Mouse (Mus musculus) C2C12 (cell line): ENCODE results near the gene Zbtb16. TPM values are rescaled to one million over a fixed set of nuclear protein-coding genes. Genes with fewer than 3 reads are reported as not detected.

Experiments used
- H3K27me3 ChIP-seq: one replicate; pipeline ENCODE4 v1.6.1; 2011; ENCODE audit not compliant: control insufficient read depth, insufficient read depth, insufficient read length
- H3K36me3 ChIP-seq: one replicate; pipeline ENCODE4 v1.6.1; 2011; ENCODE audit not compliant: control insufficient read depth, insufficient read depth
- H3K4me3 ChIP-seq: one replicate; pipeline ENCODE4 v1.5.1; 2011; ENCODE audit warnings: mild to moderate bottlenecking, control low read depth; ENCODE audit not compliant: poor library complexity, insufficient read depth, severe bottlenecking
- H3K79me2 ChIP-seq: one replicate; pipeline ENCODE4 v1.6.1; 2011; ENCODE audit not compliant: control insufficient read depth, insufficient read depth
- H3K79me3 ChIP-seq: one replicate; pipeline ENCODE4 v1.6.1; 2011; ENCODE audit warnings: low read depth, control low read depth
- H3ac ChIP-seq: one replicate; pipeline ENCODE3; 2011; ENCODE audit warnings: low read depth; ENCODE audit not compliant: control insufficient read depth, insufficient read length
- CEBPB ChIP-seq: IDR thresholded peaks from one replicate; pipeline ENCODE4 v1.6.1; 2011; ENCODE audit warnings: low read depth, mild to moderate bottlenecking, control low read depth, moderate library complexity
- CTCF ChIP-seq: IDR thresholded peaks from one replicate; pipeline ENCODE4 v1.5.1; 2011; ENCODE audit not compliant: control insufficient read depth, insufficient read depth, insufficient read length
- FOSL1 ChIP-seq: IDR thresholded peaks from one replicate; pipeline ENCODE4 v1.8.0; 2011; ENCODE audit warnings: mild to moderate bottlenecking, low read length; ENCODE audit not compliant: poor library complexity, insufficient read depth, severe bottlenecking
- MAX ChIP-seq: IDR thresholded peaks from one replicate; pipeline ENCODE4 v1.6.1; 2011; ENCODE audit warnings: mild to moderate bottlenecking, control low read depth
- MYOD1 ChIP-seq: IDR thresholded peaks from one replicate; pipeline ENCODE4 v1.6.1; 2011; ENCODE audit warnings: low read depth; ENCODE audit not compliant: control insufficient read depth, insufficient read length
- MYOG ChIP-seq: IDR thresholded peaks from one replicate; pipeline ENCODE4 v1.6.1; 2011; ENCODE audit not compliant: control insufficient read depth, insufficient read length; ENCODE audit errors: extremely low read depth
- USF1 ChIP-seq: IDR thresholded peaks from one replicate; pipeline ENCODE4 v1.6.1; 2011; ENCODE audit warnings: low read depth, mild to moderate bottlenecking, control low read depth, moderate library complexity
- polyA plus RNA-seq: library from polyadenylated mRNA; unstranded; fragments of >200 nt; fragmentation: generic; extraction: Trizol; gene quantifications from one replicate; pipeline ENCODE4 v1.2.1, GENCODE M21; 2012; ENCODE audit warnings: missing spikeins

Gene Zbtb16
- polyA plus RNA-seq, 1 experiment: not detected

DNA sequence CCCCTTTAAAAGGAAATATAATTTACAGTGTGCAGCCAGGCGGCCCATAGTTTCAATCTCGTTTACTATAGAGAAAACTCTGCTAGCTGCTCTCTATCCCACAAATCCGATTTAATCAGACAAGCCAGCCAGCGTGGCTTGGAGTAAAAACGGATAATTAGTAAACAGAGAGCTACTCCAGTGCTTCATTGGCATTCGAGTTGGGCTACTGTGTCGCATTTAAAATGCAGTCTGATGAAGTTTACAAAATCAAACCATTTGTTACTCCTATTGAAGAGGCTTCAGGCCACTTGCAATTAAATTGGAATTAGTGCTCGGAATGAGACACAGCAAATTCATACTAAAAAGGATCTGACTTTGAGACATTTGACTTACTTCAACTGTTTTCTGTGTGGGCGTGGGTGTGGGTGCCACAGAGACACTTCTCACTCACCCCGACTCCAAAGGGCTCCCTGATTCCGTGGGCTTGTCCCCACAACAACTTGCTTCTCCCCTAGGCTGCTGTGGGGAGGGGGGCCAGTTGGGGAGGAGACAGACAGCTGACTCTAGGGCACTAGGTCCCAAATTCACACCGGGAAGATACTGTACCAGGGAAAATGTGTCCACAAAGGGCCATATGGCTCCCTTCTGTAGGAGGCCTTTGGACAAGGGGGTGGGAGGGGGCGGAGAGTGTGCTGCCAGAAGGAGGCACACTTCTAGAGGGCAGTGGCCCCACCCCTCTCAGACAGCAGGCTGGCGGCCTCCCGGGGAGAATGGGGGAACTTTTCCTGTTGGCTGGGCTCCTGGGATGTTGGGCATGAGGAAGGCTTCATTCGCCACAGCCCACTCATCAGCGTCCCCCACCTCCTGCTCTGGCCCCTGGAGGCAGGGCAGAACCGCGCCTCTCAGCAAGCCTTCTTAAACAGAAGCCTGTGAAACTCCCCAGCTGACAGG is 157.3 kb downstream of the Zbtb16 start:
- H3ac ChIP-seq: no peak overlapping the region
- TF ChIP-seq CTCF: no peak
- TF ChIP-seq MYOD1: no peak
- no peak for TF ChIP-seq MYOG
- TF ChIP-seq MAX: no peak
- H3K79me2 ChIP-seq: no peaks in the 10 kb centered on the region
- H3K4me3 ChIP-seq: no peak overlapping the region
- peaks cover 26% of the 10 kb centered on the region for H3K27me3 ChIP-seq
- no peaks in the 10 kb centered on the region for H3K79me3 ChIP-seq
- H3K36me3 ChIP-seq: no peaks in the 10 kb centered on the region

GRCm38 (mm10) chr9:48675151-48675790 is 160.8 kb downstream of the Zbtb16 start:
- Histone ChIP-seq H3K36me3 (no peaks in the 10 kb centered on the region), H3K4me3 (no peak overlapping the region), H3K79me3 (no peaks in the 10 kb centered on the region), H3ac (no peak overlapping the region), H3K27me3 (peaks cover 20% of the 10 kb centered on the region), H3K79me2 (no peaks in the 10 kb centered on the region)
- TF ChIP-seq USF1 (no peak), MYOD1 (no peak), MYOG (no peak), FOSL1 (no peak), MAX (no peak), CEBPB (no peak)

- H3ac ChIP-seq: no peak overlapping the region
- H3K79me2 ChIP-seq: no peaks in the 10 kb centered on the region
- H3K4me3 ChIP-seq: no peak overlapping the region
- no peaks in the 10 kb centered on the region for H3K79me3 ChIP-seq
- no peak for TF ChIP-seq MYOD1
- TF ChIP-seq USF1: no peak
- no peak for TF ChIP-seq MYOG
- TF ChIP-seq MAX: no peak
- no peaks in the 10 kb centered on the region for H3K36me3 ChIP-seq
- peaks cover 20% of the 10 kb centered on the region for H3K27me3 ChIP-seq
Observed at GRCm38 (mm10) chr9:48674359-48675015, 161.5 kb downstream of the Zbtb16 start.

- Histone ChIP-seq H3K36me3 (no peaks in the 10 kb centered on the region), H3K79me3 (no peaks in the 10 kb centered on the region), H3K27me3 (peaks cover 18% of the 10 kb centered on the region), H3ac (no peak overlapping the region), H3K4me3 (no peak overlapping the region), H3K79me2 (no peaks in the 10 kb centered on the region)
- TF ChIP-seq FOSL1: no peak
- no peak for TF ChIP-seq USF1
- TF ChIP-seq CTCF: no peak
- no peak for TF ChIP-seq MAX
- TF ChIP-seq MYOG: no peak
- TF ChIP-seq CEBPB: no peak
- TF ChIP-seq MYOD1: no peak
Observed at GRCm38 (mm10) chr9:48673804-48674203, 162.2 kb downstream of the Zbtb16 start.

DNA sequence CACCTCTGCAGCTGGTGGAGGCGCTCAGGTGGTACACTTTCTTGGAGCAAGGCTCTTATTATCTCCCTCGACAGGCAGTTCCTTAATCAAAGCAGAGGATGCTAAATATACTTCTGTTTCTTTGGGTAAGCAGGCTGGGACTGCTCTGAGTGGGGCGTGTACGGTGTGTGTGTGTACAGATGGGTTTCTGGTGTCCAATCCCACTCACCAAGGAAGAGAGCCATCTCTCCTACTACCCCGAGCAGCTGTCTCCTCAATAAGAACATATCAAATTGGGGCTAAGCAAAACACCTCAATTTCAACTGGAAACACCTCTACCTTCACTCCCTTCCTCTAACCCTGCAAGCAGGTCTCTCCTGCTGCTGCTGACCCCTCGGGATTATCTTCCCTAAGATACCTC is 162.8 kb downstream of the Zbtb16 start:
- Histone ChIP-seq H3K79me3 (no peaks in the 10 kb centered on the region), H3K79me2 (no peaks in the 10 kb centered on the region), H3K4me3 (no peak overlapping the region), H3K27me3 (peaks cover 14% of the 10 kb centered on the region), H3ac (no peak overlapping the region), H3K36me3 (no peaks in the 10 kb centered on the region)
- TF ChIP-seq CEBPB: no peak
- TF ChIP-seq USF1: no peak

DNA sequence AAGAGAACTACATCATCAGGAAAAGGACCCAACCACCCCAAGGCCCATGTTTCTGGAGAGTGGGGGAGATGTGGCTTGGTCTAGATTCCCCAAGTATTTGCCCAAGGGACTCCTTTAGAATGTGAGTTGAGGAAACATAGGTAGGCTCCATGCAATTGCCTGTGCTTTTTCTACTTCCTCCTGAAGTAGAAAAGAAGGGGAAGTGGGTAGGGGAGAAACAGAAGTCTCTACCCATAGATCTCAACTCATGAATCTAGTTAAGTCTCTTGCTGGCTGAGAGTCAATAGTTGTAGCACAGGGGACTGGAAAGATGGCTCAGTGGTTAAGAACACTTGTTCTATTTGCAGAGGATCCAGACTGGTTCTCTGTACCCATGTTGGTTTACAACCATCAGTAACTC is 164.2 kb downstream of the Zbtb16 start:
- Histone ChIP-seq H3K27me3 (peaks cover 9% of the 10 kb centered on the region), H3ac (no peak overlapping the region), H3K36me3 (no peaks in the 10 kb centered on the region), H3K4me3 (no peak overlapping the region), H3K79me2 (no peaks in the 10 kb centered on the region), H3K79me3 (no peaks in the 10 kb centered on the region)
- TF ChIP-seq MYOG: no peak
- no peak for TF ChIP-seq CTCF
- TF ChIP-seq CEBPB: no peak
- no peak for TF ChIP-seq USF1
- TF ChIP-seq MAX: no peak
- TF ChIP-seq MYOD1: no peak
- TF ChIP-seq FOSL1: no peak
